Mouse (Mus musculus) midbrain, embryonic 15.5 days (tissue): ENCODE measurements around the gene Fam216b. TPM values are rescaled to one million over a fixed set of nuclear protein-coding genes. Genes with fewer than 3 reads are reported as not detected.

Experiments
- ATAC-seq: fragments of 200-750 bp; cut with Nextera tagmentation; replicated peaks from 2 replicates; pipeline ENCODE4 v1.8.0; 2017; ENCODE audit warnings: moderate TSS enrichment
- H3K27ac ChIP-seq: fragments of 300-500 bp; sonication (generic); 2 replicates; pipeline ENCODE4 v1.5.1; 2015; ENCODE audit warnings: mild to moderate bottlenecking, inconsistent platforms
- H3K27me3 ChIP-seq: fragments of 300-500 bp; sonication (generic); replicated peaks from 2 replicates; pipeline ENCODE4 v1.6.1; 2015; ENCODE audit warnings: inconsistent platforms
- H3K36me3 ChIP-seq: fragments of 300-500 bp; sonication (generic); replicated peaks from 2 replicates; pipeline ENCODE4 v1.6.1; 2015; ENCODE audit warnings: inconsistent platforms
- H3K4me1 ChIP-seq: fragments of 300-500 bp; sonication (generic); 2 replicates; pipeline ENCODE4 v1.6.1; 2015; ENCODE audit warnings: inconsistent platforms
- H3K4me2 ChIP-seq: fragments of 300-500 bp; sonication (generic); 2 replicates; pipeline ENCODE4 v1.6.1; 2015; ENCODE audit warnings: inconsistent platforms, mild to moderate bottlenecking, moderate library complexity
- H3K4me3 ChIP-seq: fragments of 300-500 bp; sonication (generic); 2 replicates; pipeline ENCODE4 v1.5.1; 2015; ENCODE audit warnings: mild to moderate bottlenecking, inconsistent platforms
- H3K9ac ChIP-seq: fragments of 300-500 bp; sonication (generic); 2 replicates; pipeline ENCODE4 v1.6.1; 2015; ENCODE audit warnings: mild to moderate bottlenecking, inconsistent platforms
- H3K9me3 ChIP-seq: fragments of 300-500 bp; sonication (generic); 2 replicates; pipeline ENCODE4 v1.6.1; 2016; ENCODE audit warnings: inconsistent platforms
- WGBS: fragments of 180-500 bp; shearing (Covaris S2); methylation state at CpG from one replicate; pipeline ENCODE4 v1.1.7; 2015; ENCODE audit warnings: mixed read lengths; 5-methylcytosine and 5-hydroxymethylcytosine counted together
- polyA plus RNA-seq: library from polyadenylated mRNA; unstranded; fragments of >200 nt; fragmentation: Nextera tagmentation; extraction: Ambion mirVana; gene quantifications from 2 replicates; pipeline ENCODE4 v1.2.1, GENCODE M21; 2015

Gene Fam216b
- polyA plus RNA-seq, 1 experiment from 2014 or later = 1.3 TPM

GRCm38 (mm10) chr14:78040643-78041042 lies 48.2 kb downstream of the Fam216b start:
- ATAC-seq = no peak
- H3K4me1 ChIP-seq = no peaks in the 10 kb centered on the region; the same call in 1 of the 2 replicates
- H3K27me3 ChIP-seq = no peaks in the 10 kb centered on the region
- 85% methylated on average over 6 of the region's 6 CpGs for WGBS
- H3K9me3 ChIP-seq = no peaks in the 10 kb centered on the region
- no peak overlapping the region for H3K27ac ChIP-seq
- no peak overlapping the region for H3K4me3 ChIP-seq
- H3K9ac ChIP-seq = no peak overlapping the region
- no peaks in the 10 kb centered on the region for H3K36me3 ChIP-seq
- H3K4me2 ChIP-seq = no peak overlapping the region

- WGBS = 54% methylated on average over 8 of the region's 8 CpGs
- no peaks in the 10 kb centered on the region for H3K36me3 ChIP-seq
- H3K4me3 ChIP-seq = no peak overlapping the region
- no peaks in the 10 kb centered on the region; the same call in 1 of the 2 replicates for H3K4me1 ChIP-seq
- H3K27ac ChIP-seq = peak overlapping the region; percentile 4; the same call in 1 of the 2 replicates
- H3K9me3 ChIP-seq = no peaks in the 10 kb centered on the region
- H3K27me3 ChIP-seq = no peaks in the 10 kb centered on the region
- peak; percentile 56; the same call in 1 of the 2 replicates for ATAC-seq
- H3K4me2 ChIP-seq = peak overlapping the region; percentile 20; the same call in 1 of the 2 replicates
- H3K9ac ChIP-seq = no peak overlapping the region
Measured at GRCm38 (mm10) chr14:78038876-78039275, 49.9 kb downstream of the Fam216b start.

Other genes starting within 250 kb of the Fam216b start
- 76.2 and 76.4 TPM in 2 replicates for gene Dnajc15, start 213.9 kb downstream of the Fam216b start, polyA plus RNA-seq
- gene Epsti1, start 184.8 kb downstream of the Fam216b start, polyA plus RNA-seq = 0.40 and 0.59 TPM in 2 replicates
- 0.08 TPM in 1 of 2 replicates, not detected in the other for gene Tnfsf11, start 219.0 kb upstream of the Fam216b start, polyA plus RNA-seq